Mouse (Mus musculus) ES-E14 (cell line): ENCODE results near the gene Foxf1. TPM values are rescaled to one million over a fixed set of nuclear protein-coding genes. Genes with fewer than 3 reads are reported as not detected.

Experiments used
- DNase-seq: peaks from one replicate; pipeline ENCODE4 v3.0.0-alpha.2; 2013; ENCODE audit warnings: low read depth, low spot score
- H3K27ac ChIP-seq: 2 replicates; pipeline ENCODE4 v1.5.1; 2012; ENCODE audit warnings: low read depth, mild to moderate bottlenecking, low read length, moderate library complexity, mixed read lengths; ENCODE audit not compliant: poor library complexity, insufficient read depth, severe bottlenecking
- H3K36me3 ChIP-seq: 2 replicates; pipeline ENCODE4 v1.6.1; 2012; ENCODE audit warnings: mild to moderate bottlenecking, low read length, moderate library complexity, mixed read lengths; ENCODE audit not compliant: control insufficient read depth, poor library complexity, insufficient read depth, severe bottlenecking
- H3K4me1 ChIP-seq, 2 experiments: fragments of 150-350 bp in 1 of 2; sonication (generic) in 1 of 2; 2 replicates each; pipeline ENCODE4 v1.6.1; 2012; ENCODE audit warnings: low read length in 2 of 2, mild to moderate bottlenecking in 1 of 2, mixed read lengths in 1 of 2; ENCODE audit not compliant: control insufficient read depth in 2 of 2, insufficient read depth in 2 of 2, poor library complexity in 1 of 2
- H3K4me3 ChIP-seq, 2 experiments: fragments of 150-350 bp in 1 of 2; sonication (generic) in 1 of 2; 2 replicates each; pipeline ENCODE4 v1.5.1; 2012; ENCODE audit warnings: low read length in 2 of 2, low read depth in 1 of 2, mild to moderate bottlenecking in 1 of 2, mixed read lengths in 1 of 2; ENCODE audit not compliant: insufficient read depth in 1 of 2, poor library complexity in 1 of 2, severe bottlenecking in 1 of 2
- H3K9ac ChIP-seq: 2 replicates; pipeline ENCODE4 v1.6.1; 2012; ENCODE audit warnings: low read depth, mild to moderate bottlenecking, low read length, mixed read lengths; ENCODE audit not compliant: poor library complexity, insufficient read depth, severe bottlenecking
- H3K9me3 ChIP-seq: fragments of 150-350 bp; sonication (generic); 2 replicates; pipeline ENCODE4 v1.6.1; 2012; ENCODE audit warnings: low read depth, mild to moderate bottlenecking, low read length; ENCODE audit not compliant: control insufficient read depth, insufficient read depth
- CHD2 ChIP-seq: IDR thresholded peaks from 2 replicates; pipeline ENCODE4 v1.6.1; 2014; ENCODE audit warnings: mild to moderate bottlenecking, low read depth, low read length, inconsistent platforms
- HCFC1 ChIP-seq: IDR thresholded peaks from 2 replicates; pipeline ENCODE4 v1.6.1; 2012; ENCODE audit warnings: low read length, inconsistent platforms, borderline replicate concordance; ENCODE audit not compliant: insufficient read depth
- MAFK ChIP-seq: IDR thresholded peaks from 2 replicates; pipeline ENCODE4 v1.6.1; 2014; ENCODE audit warnings: mild to moderate bottlenecking, low read depth, low read length, inconsistent platforms; ENCODE audit not compliant: insufficient read depth
- ZC3H11A ChIP-seq: IDR thresholded peaks from 2 replicates; pipeline ENCODE4 v1.6.1; 2012; ENCODE audit warnings: low read depth, mild to moderate bottlenecking, inconsistent platforms, low read length, borderline replicate concordance
- ZNF384 ChIP-seq: IDR thresholded peaks from 2 replicates; pipeline ENCODE4 v1.6.1; 2012; ENCODE audit warnings: low read depth, low read length, inconsistent platforms
- in situ Hi-C, 2 experiments: fragments of 600-800 bp; cut with MboI; formaldehyde crosslinking; loops; one replicate each; pipeline ENCODE4 v1.15.1; 2025; ENCODE audit warnings: low sequenced_read_pairs in 2 of 2, inconsistent platforms in 1 of 2; ENCODE audit not compliant: unreplicated experiment in 2 of 2
- total RNA-seq: library from RNA; depleted of rRNA; stranded (reverse); fragments of 300-350 nt; gene quantifications from 2 replicates; pipeline ENCODE4 v1.2.3, GENCODE M21; 2012

The Foxf1 gene
- total RNA-seq, 1 experiment: 1.1 TPM

DNA sequence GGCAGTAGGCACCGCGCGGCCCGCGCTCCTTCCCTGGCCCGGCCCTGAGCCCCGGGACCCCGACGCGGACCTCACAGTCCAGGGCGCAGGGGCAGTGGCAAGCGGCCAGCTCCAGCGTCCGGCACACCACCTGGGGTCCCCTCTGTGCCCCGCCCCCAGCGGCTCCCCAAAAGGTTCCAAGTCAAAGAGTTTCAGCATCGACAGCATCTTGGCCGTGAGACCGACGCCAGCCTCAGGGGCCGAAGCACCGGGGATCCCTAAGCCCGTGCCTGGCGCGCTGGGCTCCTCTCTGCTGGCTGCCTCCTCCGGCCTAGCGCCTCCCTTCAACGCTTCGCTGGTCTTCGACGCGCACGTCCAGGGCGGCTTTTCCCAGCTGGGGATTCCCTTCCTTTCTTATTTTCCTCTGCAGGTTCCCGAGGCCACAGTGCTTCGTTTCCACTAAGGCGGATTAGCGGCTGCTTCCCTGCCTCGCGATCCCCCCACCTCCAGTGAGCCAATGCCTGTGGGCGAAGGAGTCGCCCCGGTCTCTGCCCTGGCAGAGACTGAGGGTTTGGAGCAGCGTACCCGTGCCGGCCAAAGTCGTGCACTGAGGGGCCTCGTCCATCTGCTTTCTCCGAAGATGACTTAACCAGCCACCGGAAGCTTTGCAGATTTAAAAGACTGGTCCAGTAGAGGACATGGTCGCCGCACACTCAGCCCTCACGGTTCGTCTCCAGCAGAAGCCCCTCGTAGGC lies 44.5 kb downstream of the Foxf1 start:
- Histone ChIP-seq H3K4me1 (peaks cover 0 to 7% of the 10 kb centered on the region in 2 experiments; a peak in 1 of 4 replicates), H3K9me3 (no peaks in the 10 kb centered on the region), H3K4me3 (peak overlapping the region in 1 of 2 experiments; percentile 37; a peak in 1 of 4 replicates), H3K36me3 (no peaks in the 10 kb centered on the region), H3K9ac (no peak overlapping the region), H3K27ac (no peak overlapping the region)
- TF ChIP-seq CHD2 (no peak), HCFC1 (no peak), ZNF384 (no peak), MAFK (no peak), ZC3H11A (no peak)
- in situ Hi-C loops: loop anchor here in 1 of 2 experiments (5.0 kb wide), 1 partner anchor 194 kb away; no protein-coding TSS in a partner anchor
- DNase-seq: no peak

- Histone ChIP-seq H3K36me3 (no peaks in the 10 kb centered on the region), H3K9ac (no peak overlapping the region), H3K4me3 (no peak overlapping the region), H3K4me1 (peaks cover 0 to 7% of the 10 kb centered on the region in 2 experiments; a peak in 1 of 4 replicates), H3K27ac (no peak overlapping the region), H3K9me3 (no peaks in the 10 kb centered on the region)
- DNase-seq: no peak
- TF ChIP-seq CHD2 (no peak), ZC3H11A (no peak), MAFK (no peak), HCFC1 (no peak), ZNF384 (no peak)
- in situ Hi-C loops: loop anchor here in 1 of 2 experiments (5.0 kb wide), 1 partner anchor 193 kb away; no protein-coding TSS in a partner anchor
These were observed 45.2 kb downstream of the Foxf1 start for GRCm38 (mm10) chr8:121129265-121129940.

- no peak overlapping the region for H3K27ac ChIP-seq
- TF ChIP-seq ZC3H11A (no peak), MAFK (no peak), ZNF384 (no peak), HCFC1 (no peak)
- no peaks in the 10 kb centered on the region for H3K9me3 ChIP-seq
- H3K9ac ChIP-seq: no peak overlapping the region
- DNase-seq: no peak
- peaks cover 0 to 4% of the 10 kb centered on the region in 2 experiments; a peak in 1 of 4 replicates for H3K4me1 ChIP-seq
- H3K36me3 ChIP-seq: no peaks in the 10 kb centered on the region
- in situ Hi-C loops: no loop called here
- H3K4me3 ChIP-seq: no peak overlapping the region
These were observed 46.3 kb downstream of the Foxf1 start for GRCm38 (mm10) chr8:121130522-121130921.

DNA sequence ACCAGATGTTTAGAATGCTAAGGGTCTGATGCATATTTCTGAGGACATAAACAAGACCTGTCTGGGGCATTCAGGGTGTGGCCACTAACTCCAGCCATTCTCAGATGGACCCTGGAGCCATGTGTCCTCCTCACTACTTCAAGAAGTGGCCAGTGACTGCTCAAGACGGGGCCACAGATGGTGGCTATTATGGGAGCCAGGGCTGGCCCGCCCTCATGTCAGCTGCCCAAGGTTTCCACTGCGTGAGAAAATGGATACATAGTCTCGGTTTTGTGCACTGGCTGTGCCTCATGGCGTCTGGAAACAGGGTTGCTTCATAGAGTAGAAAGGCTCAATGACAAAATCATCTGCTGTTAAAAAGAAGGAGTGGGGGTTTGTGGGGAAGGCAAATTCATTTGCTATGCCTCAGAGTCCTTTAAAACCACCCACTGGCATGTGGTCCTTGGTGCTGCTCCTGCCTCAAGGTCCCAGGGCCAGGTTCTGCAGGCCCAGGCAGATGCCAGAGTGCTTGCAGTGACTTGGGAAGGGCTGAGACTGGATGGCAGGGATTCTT lies 48.9 kb downstream of the Foxf1 start:
- Histone ChIP-seq H3K9me3 (no peaks in the 10 kb centered on the region), H3K27ac (no peak overlapping the region), H3K36me3 (no peaks in the 10 kb centered on the region), H3K9ac (no peak overlapping the region), H3K4me3 (no peak overlapping the region), H3K4me1 (peaks cover 0 to 4% of the 10 kb centered on the region in 2 experiments; a peak in 1 of 4 replicates)
- in situ Hi-C loops: no loop called here
- no peak for TF ChIP-seq ZNF384
- no peak for TF ChIP-seq HCFC1
- no peak for TF ChIP-seq ZC3H11A
- TF ChIP-seq MAFK: no peak
- no peak for TF ChIP-seq CHD2
- DNase-seq: no peak
